Mouse (Mus musculus) C2C12 (cell line): ENCODE results near the gene Rxylt1. TPM values are rescaled to one million over a fixed set of nuclear protein-coding genes. Genes with fewer than 3 reads are reported as not detected.

ENCODE experiments used
- H3K27me3 ChIP-seq: one replicate; pipeline ENCODE4 v1.6.1; 2011; ENCODE audit not compliant: control insufficient read depth, insufficient read depth, insufficient read length
- H3K36me3 ChIP-seq: one replicate; pipeline ENCODE4 v1.6.1; 2011; ENCODE audit not compliant: control insufficient read depth, insufficient read depth
- H3K4me3 ChIP-seq: one replicate; pipeline ENCODE4 v1.5.1; 2011; ENCODE audit warnings: mild to moderate bottlenecking, control low read depth; ENCODE audit not compliant: poor library complexity, insufficient read depth, severe bottlenecking
- H3K79me2 ChIP-seq: one replicate; pipeline ENCODE4 v1.6.1; 2011; ENCODE audit not compliant: control insufficient read depth, insufficient read depth
- H3K79me3 ChIP-seq: one replicate; pipeline ENCODE4 v1.6.1; 2011; ENCODE audit warnings: low read depth, control low read depth
- H3ac ChIP-seq: one replicate; pipeline ENCODE3; 2011; ENCODE audit warnings: low read depth; ENCODE audit not compliant: control insufficient read depth, insufficient read length
- CEBPB ChIP-seq: IDR thresholded peaks from one replicate; pipeline ENCODE4 v1.6.1; 2011; ENCODE audit warnings: low read depth, mild to moderate bottlenecking, control low read depth, moderate library complexity
- CTCF ChIP-seq: IDR thresholded peaks from one replicate; pipeline ENCODE4 v1.5.1; 2011; ENCODE audit not compliant: control insufficient read depth, insufficient read depth, insufficient read length
- FOSL1 ChIP-seq: IDR thresholded peaks from one replicate; pipeline ENCODE4 v1.8.0; 2011; ENCODE audit warnings: mild to moderate bottlenecking, low read length; ENCODE audit not compliant: poor library complexity, insufficient read depth, severe bottlenecking
- MAX ChIP-seq: IDR thresholded peaks from one replicate; pipeline ENCODE4 v1.6.1; 2011; ENCODE audit warnings: mild to moderate bottlenecking, control low read depth
- MYOD1 ChIP-seq: IDR thresholded peaks from one replicate; pipeline ENCODE4 v1.6.1; 2011; ENCODE audit warnings: low read depth; ENCODE audit not compliant: control insufficient read depth, insufficient read length
- MYOG ChIP-seq: IDR thresholded peaks from one replicate; pipeline ENCODE4 v1.6.1; 2011; ENCODE audit not compliant: control insufficient read depth, insufficient read length; ENCODE audit errors: extremely low read depth
- USF1 ChIP-seq: IDR thresholded peaks from one replicate; pipeline ENCODE4 v1.6.1; 2011; ENCODE audit warnings: low read depth, mild to moderate bottlenecking, control low read depth, moderate library complexity
- polyA plus RNA-seq: library from polyadenylated mRNA; unstranded; fragments of >200 nt; fragmentation: generic; extraction: Trizol; gene quantifications from one replicate; pipeline ENCODE4 v1.2.1, GENCODE M21; 2012; ENCODE audit warnings: missing spikeins

Gene Rxylt1
- polyA plus RNA-seq, 1 experiment: 27.7 TPM

GRCm38 (mm10) chr10:122046904-122047726 lies 50.1 kb downstream of the Rxylt1 start, which contains the start of gene Srgap1:
Gene Srgap1 (minus strand): TSS chr10:122047315.
- H3K79me3 ChIP-seq: no peaks in the 10 kb centered on the region
- no peaks in the 10 kb centered on the region for H3K27me3 ChIP-seq
- peak within 1 kb of the TSS; percentile 18 for H3ac ChIP-seq
- no peaks in the 10 kb centered on the region for H3K36me3 ChIP-seq
- H3K79me2 ChIP-seq: no peaks in the 10 kb centered on the region
- no peak within 1 kb of the TSS for H3K4me3 ChIP-seq
- TF ChIP-seq FOSL1: no peak

- no peaks in the 10 kb centered on the region for H3K36me3 ChIP-seq
- no peaks in the 10 kb centered on the region for H3K79me3 ChIP-seq
- H3K27me3 ChIP-seq: no peaks in the 10 kb centered on the region
- no peak overlapping the region for H3K4me3 ChIP-seq
- H3ac ChIP-seq: no peak overlapping the region
- no peaks in the 10 kb centered on the region for H3K79me2 ChIP-seq
- TF ChIP-seq MYOG (no peak), MYOD1 (no peak), MAX (no peak), FOSL1 (no peak), CTCF (no peak), CEBPB (no peak)
Observed at GRCm38 (mm10) chr10:122046511-122046903, 50.7 kb downstream of the Rxylt1 start.

- TF ChIP-seq MYOG (no peak), USF1 (no peak), CTCF (no peak), MAX (no peak), MYOD1 (no peak), CEBPB (no peak), FOSL1 (no peak)
- Histone ChIP-seq H3K79me3 (no peaks in the 10 kb centered on the region), H3K79me2 (no peaks in the 10 kb centered on the region), H3K27me3 (no peaks in the 10 kb centered on the region), H3K4me3 (no peak overlapping the region), H3ac (no peak overlapping the region), H3K36me3 (no peaks in the 10 kb centered on the region)
Observed at GRCm38 (mm10) chr10:122045946-122046345, 51.2 kb downstream of the Rxylt1 start.

GRCm38 (mm10) chr10:122044926-122045325 lies 52.2 kb downstream of the Rxylt1 start:
- Histone ChIP-seq H3K4me3 (no peak overlapping the region), H3K79me2 (no peaks in the 10 kb centered on the region)

GRCm38 (mm10) chr10:122040372-122040771 lies 56.8 kb downstream of the Rxylt1 start:
- Histone ChIP-seq H3K4me3 (no peak overlapping the region), H3K27me3 (no peaks in the 10 kb centered on the region), H3K36me3 (no peaks in the 10 kb centered on the region), H3ac (no peak overlapping the region), H3K79me3 (no peaks in the 10 kb centered on the region), H3K79me2 (no peaks in the 10 kb centered on the region)
- TF ChIP-seq FOSL1 (no peak), CEBPB (no peak), USF1 (no peak), MAX (no peak)

More at GRCm38 (mm10) chr10:122044926-122045325, 52.2 kb downstream of the Rxylt1 start:
- H3K79me3 ChIP-seq: no peaks in the 10 kb centered on the region
- no peak for TF ChIP-seq CEBPB
- no peak for TF ChIP-seq CTCF
- TF ChIP-seq USF1: no peak
- TF ChIP-seq MYOD1: no peak
- TF ChIP-seq FOSL1: no peak
- no peak for TF ChIP-seq MYOG
- TF ChIP-seq MAX: no peak
- H3K36me3 ChIP-seq: no peaks in the 10 kb centered on the region
- no peaks in the 10 kb centered on the region for H3K27me3 ChIP-seq
- no peak overlapping the region for H3ac ChIP-seq

- no peak for TF ChIP-seq FOSL1
- Histone ChIP-seq H3K27me3 (no peaks in the 10 kb centered on the region), H3K36me3 (no peaks in the 10 kb centered on the region), H3K79me3 (no peaks in the 10 kb centered on the region), H3K4me3 (no peak overlapping the region), H3ac (no peak overlapping the region), H3K79me2 (no peaks in the 10 kb centered on the region)
Observed at GRCm38 (mm10) chr10:122039566-122039965, 57.6 kb downstream of the Rxylt1 start.
